Mouse (Mus musculus) A20 (cell line): Measurements from ENCODE around the gene Kcnj4.
"Not testable (repeated sequence)": the region's sequence is repeated elsewhere in the genome, so short reads cannot be mapped to it uniquely, and the experiment has no call there.

Experiments
- DNase-seq: peaks from one replicate; pipeline ENCODE4 v3.0.0-alpha.2; 2011; ENCODE audit warnings: low read depth, low spot score

Kcnj4 gene

DNA sequence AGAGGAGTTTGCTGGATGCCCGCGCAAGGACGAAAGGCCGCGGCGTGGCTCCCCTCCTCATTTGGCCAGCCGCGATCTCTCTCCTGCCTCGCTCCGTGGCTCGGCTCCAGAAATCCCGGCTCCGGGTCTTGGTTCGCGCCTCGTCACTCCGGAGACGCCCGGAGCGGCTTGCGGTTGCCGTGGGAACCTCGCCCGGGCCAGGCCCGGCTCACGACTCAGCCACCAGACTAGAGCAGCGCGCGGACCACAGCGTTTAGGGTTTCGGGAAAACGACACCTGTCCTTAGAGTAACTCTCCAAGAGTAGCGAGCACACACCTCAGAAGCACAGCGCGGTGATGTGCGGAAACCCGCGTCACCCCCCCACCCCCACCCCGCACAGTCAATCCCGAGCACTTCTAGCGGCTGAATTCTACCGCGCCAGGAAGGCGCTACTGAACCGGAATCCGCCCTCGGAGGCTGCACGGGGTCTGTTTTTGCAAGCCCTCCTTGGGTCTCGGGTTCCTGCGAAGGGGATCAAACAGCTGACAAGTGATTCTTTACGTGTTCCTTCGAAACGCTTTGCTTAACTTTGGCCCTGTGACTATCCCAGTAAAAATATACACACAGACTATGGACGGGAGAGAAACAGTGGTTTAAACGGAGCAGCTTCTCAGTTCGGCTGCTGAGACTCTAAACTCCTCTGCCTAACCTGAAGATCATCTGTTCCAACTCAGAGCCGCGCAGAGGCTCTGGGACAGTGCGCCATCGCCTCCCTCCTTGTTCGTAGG is 6.7 kb upstream of the Kcnj4 start:
- no peak for DNase-seq

- no peak for DNase-seq
Measured at GRCm38 (mm10) chr15:79510425-79510824, 5.4 kb upstream of the Kcnj4 start.

DNA sequence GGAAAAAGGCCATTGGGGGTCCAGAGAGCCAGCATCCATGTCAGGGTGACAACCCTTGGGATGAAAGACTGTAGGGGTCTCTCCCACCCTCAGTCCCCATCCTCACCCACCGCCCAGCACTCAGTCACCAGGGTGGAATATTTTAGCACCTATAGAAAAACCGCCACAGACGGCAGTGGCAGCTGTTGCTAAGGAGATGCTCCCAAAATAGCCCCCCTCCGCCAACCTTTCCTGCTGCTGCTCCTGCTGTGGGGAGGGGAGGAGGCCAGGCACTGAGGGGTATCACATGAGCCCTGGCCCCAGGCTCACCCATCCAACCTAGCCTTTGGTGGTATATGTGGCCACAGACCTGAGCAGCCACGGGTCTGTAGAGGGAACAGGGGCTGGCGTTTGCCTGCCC is 5.0 kb upstream of the Kcnj4 start:
- no peak for DNase-seq

DNA sequence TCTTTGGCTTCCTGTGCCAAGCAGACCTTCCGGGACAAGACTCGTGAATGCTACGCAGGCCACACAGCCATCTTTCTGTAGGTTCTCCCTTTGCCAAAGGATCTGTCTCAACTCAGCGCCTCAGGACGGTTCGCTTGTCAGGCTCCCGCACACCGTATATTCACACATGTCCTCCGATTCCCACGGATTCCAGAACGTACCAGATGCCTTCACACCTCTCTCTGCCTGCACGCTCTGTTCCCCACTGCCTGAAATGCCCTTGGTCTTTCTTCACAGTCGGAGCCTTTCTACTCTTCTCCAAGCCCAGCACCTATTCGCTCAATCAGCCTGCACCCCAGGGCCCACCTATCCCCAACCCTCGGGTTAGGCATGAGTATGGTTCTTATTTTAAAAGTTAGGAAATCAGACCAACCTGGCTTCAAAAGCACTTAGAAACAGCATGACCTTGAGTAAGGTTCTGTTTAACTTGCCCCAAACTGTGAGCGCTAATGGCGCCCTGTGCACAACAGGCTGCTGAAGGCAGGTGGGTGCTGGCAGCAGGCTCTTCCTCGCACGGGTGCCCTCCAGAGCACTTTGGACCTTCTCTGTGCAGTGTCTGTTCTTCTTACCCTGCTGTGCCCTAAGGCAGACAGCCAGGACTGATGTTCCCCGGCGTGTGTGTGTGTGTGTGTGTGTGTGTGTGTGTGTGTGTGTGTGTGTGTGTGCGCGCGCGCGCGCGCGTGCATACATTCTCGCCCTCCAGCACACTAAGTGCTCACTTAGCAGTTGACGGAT is 2.2 kb upstream of the Kcnj4 start:
- DNase-seq: no peak

- no peak for DNase-seq
Measured at GRCm38 (mm10) chr15:79506460-79506859, 1.4 kb upstream of the Kcnj4 start.

GRCm38 (mm10) chr15:79505616-79506283 is 709 bp upstream of the Kcnj4 start:
- DNase-seq: no peak

- no peak for DNase-seq
Measured at GRCm38 (mm10) chr15:79503438-79503837, 1.6 kb downstream of the Kcnj4 start.

DNA sequence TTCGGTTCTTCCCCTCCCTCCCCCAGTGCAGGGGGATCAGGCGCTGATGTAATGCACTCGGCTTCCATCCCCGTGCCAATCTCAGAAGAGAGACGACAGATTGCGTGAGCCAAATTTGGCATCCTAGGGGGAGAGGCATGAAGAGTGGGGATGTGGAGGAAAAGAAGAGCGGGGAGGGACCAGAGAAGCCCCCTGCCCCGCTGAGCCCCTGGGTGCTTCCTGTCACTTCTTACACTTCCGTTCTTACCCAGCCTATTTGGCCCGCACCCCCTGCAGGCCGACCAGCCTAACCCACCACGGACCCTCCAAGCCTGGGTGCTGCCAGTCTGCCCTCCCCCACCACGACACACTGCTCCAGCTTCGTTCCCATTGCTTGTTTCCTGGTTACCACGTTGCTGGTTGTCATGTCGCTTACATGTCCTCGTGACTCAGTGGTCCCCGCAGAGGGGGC is 2.1 kb downstream of the Kcnj4 start:
- DNase-seq: no peak

- DNase-seq: no peak
Measured at GRCm38 (mm10) chr15:79500110-79500509, 4.9 kb downstream of the Kcnj4 start.

DNA sequence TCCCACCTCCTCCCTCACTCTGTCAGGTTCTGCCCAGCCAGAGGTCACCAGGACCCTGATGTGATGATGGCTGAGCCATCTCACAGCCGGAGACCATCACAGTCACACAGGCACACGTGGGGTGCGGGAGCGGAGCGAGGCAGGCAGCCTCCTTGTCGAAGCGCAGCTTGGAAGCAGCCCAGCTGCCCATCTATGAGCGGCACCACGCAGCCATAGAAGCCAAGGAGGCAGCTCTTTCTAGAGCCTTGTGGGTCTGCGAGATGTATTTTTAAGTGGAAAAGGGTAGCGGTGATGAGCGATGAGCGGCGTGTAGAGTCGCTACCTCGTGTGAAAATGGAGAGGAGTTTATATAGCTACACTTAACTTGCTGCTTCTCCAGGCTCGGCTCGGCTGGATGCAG is 11.5 kb downstream of the Kcnj4 start:
- no peak for DNase-seq

- DNase-seq: no peak
Measured at GRCm38 (mm10) chr15:79489463-79489862, 15.6 kb downstream of the Kcnj4 start.

GRCm38 (mm10) chr15:79481181-79481688 is 23.8 kb downstream of the Kcnj4 start:
- DNase-seq: peak; percentile 51

GRCm38 (mm10) chr15:79477227-79477626 is 27.8 kb downstream of the Kcnj4 start:
- no peak for DNase-seq

- DNase-seq: peak; percentile 31
Measured at GRCm38 (mm10) chr15:79473638-79474355, 31.2 kb downstream of the Kcnj4 start.

GRCm38 (mm10) chr15:79473042-79473441 is 32.0 kb downstream of the Kcnj4 start:
- DNase-seq: peak; percentile 48

DNA sequence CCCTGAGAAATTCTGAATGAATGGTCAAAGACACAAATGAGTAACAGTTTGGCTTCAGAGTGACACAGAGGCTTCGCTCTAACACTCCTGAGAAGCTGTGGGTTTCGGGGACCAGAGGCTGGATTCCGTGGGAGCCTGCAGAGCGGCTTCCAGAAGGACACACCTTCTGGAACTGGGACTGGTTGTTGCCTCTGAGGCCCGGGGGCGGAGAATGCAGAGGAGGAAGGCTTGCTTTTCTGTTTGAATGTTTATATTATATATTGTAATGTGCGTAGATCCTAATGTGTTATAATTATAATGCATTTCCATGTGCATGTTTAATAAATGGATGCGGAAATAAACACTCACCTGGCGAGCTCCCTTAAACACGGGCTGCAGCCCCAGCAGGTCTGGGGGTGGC is 33.9 kb downstream of the Kcnj4 start:
- no peak for DNase-seq

GRCm38 (mm10) chr15:79470583-79470982 is 34.5 kb downstream of the Kcnj4 start:
- no peak for DNase-seq

DNA sequence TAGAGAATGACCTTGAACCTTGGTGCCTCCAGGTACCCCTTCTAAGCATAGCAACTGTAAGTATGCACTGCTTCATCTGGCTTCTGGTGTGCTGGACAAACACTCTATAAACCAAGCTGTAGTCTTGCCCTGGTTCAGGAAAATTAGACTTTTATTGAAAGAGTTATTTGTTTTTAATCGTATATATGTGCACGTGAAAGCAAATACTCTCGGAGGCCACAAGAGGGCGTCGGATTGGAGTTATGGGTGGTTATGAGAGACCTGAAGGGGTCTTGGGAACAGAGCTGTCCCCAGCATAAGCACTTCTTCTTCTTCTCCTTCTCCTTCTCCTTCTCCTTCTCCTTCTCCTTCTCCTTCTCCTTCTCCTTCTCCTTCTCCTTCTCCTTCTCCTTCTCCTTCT is 35.5 kb downstream of the Kcnj4 start:
- DNase-seq: no peak

DNA sequence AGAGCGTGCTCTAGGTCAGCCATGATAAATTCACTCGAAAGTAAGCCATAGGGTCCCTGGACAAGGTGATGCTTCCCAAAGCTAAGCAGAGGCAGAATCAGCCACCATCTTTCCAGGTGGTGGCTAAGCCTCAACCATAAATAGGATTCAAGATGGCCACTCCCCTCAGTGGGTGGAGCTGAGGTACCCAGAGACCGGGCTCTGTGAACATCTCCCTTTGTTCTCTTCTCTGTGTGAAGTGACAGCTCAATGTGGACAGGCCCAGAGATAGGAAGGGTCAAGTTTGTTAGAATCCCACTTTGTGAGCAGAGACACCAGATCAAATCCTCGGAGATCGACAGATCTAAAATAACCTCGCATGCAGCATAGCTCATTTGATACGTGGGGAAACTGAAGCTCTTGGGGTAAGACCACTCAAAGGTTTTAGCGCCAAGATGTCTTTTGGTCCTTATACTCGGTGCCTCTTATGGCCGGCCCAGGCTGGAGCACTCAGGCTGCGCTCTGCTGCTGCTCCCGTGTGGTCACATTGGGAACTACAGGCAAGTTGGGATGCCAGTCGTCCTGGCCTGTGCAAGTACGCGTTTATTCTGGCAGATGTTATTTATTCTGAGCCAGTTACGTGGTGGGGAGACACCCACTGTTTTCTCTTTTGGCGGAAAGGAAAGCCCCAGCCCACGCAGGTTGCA is 38.3 kb downstream of the Kcnj4 start:
- peak; percentile 83 for DNase-seq

DNA sequence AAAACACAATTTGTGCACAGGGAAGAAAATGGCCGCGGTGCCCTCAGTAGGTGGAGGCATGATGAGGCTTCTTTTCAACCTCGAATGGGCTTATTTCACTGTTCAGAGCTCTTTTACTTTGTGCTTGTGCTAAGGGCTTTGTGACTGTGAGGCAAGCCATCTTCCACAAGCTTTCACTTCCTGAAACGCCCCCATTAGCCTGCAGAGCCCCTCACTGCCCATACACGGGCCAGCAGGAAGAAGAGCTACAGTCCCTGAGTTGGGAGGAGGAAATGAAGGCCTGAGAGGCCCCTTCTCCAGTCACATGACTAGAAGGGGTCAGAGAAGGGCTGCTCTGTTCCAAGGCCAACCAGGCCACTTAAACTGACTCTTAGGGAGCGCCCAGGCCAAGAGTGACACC is 48.5 kb downstream of the Kcnj4 start:
- DNase-seq: peak; percentile 71

DNA sequence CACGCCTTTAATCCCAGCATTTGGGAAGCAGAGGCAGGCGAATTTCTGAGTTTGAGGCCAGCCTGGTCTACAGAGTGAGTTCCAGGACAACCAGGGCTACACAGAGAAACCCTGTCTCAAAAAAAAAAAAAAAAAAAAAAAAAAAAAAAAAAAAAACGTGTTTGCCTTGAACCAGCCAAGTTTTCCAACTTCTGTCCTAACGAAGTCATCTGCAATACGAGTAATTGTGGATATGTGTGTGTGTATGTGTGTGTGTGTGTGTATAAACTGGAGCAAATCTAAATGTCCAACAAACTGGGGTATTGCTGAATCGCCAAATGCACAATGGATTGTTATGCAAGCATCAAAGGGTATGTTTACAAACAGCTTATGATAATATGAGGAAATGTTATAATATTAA is 48.9 kb downstream of the Kcnj4 start:
- DNase-seq: not testable (repeated sequence)
